Mouse (Mus musculus) midbrain, embryonic 13.5 days (tissue): ENCODE results near the gene Git1. TPM values are rescaled to one million over a fixed set of nuclear protein-coding genes. Genes with fewer than 3 reads are reported as not detected.
A peak's percentile ranks its signal among the peaks of the same experiment; 100 is the strongest.
"Not testable (repeated sequence)": the region's sequence is repeated elsewhere in the genome, so short reads cannot be mapped to it uniquely, and the experiment has no call there.

ENCODE experiments used
- ATAC-seq: fragments of 200-750 bp; cut with Nextera tagmentation; 2 replicates; pipeline ENCODE4 v1.8.0; 2017; ENCODE audit warnings: mild to moderate bottlenecking, moderate TSS enrichment, moderate library complexity
- H3K27ac ChIP-seq: fragments of 300-500 bp; sonication (generic); 2 replicates; pipeline ENCODE4 v1.5.1; 2015; ENCODE audit warnings: inconsistent platforms, mild to moderate bottlenecking, moderate library complexity
- H3K27me3 ChIP-seq: fragments of 300-500 bp; sonication (generic); 2 replicates; pipeline ENCODE4 v1.6.1; 2015; ENCODE audit warnings: mild to moderate bottlenecking, inconsistent platforms
- H3K36me3 ChIP-seq: fragments of 300-500 bp; sonication (generic); 2 replicates; pipeline ENCODE4 v1.6.1; 2015; ENCODE audit warnings: mild to moderate bottlenecking, inconsistent platforms
- H3K4me1 ChIP-seq: fragments of 300-500 bp; sonication (generic); replicated peaks from 2 replicates; pipeline ENCODE4 v1.6.1; 2015; ENCODE audit warnings: inconsistent platforms
- H3K4me2 ChIP-seq: fragments of 300-500 bp; sonication (generic); replicated peaks from 2 replicates; pipeline ENCODE4 v1.6.1; 2015; ENCODE audit warnings: moderate library complexity, mild to moderate bottlenecking, inconsistent platforms
- H3K4me3 ChIP-seq: fragments of 300-500 bp; sonication (generic); replicated peaks from 2 replicates; pipeline ENCODE4 v1.5.1; 2015; ENCODE audit warnings: mild to moderate bottlenecking, inconsistent platforms
- H3K9ac ChIP-seq: fragments of 300-500 bp; sonication (generic); replicated peaks from 2 replicates; pipeline ENCODE4 v1.6.1; 2015; ENCODE audit warnings: mild to moderate bottlenecking, inconsistent platforms
- H3K9me3 ChIP-seq: fragments of 300-500 bp; sonication (generic); 2 replicates; pipeline ENCODE4 v1.6.1; 2016; ENCODE audit warnings: mild to moderate bottlenecking, inconsistent platforms
- WGBS: fragments of 180-500 bp; shearing (Covaris S2); methylation state at CpG from one replicate; pipeline ENCODE4 v1.1.7; 2015; 5-methylcytosine and 5-hydroxymethylcytosine counted together
- polyA plus RNA-seq: library from polyadenylated mRNA; unstranded; fragments of >200 nt; fragmentation: Nextera tagmentation; extraction: Ambion mirVana; gene quantifications from 2 replicates; pipeline ENCODE4 v1.2.1, GENCODE M21; 2015

The Git1 gene
- polyA plus RNA-seq, 1 experiment from 2014 or later, result 14.9 TPM

- H3K4me3 ChIP-seq, result peak within 1 kb of the TSS; percentile 44
- no peaks in the 10 kb centered on the region for H3K36me3 ChIP-seq
- peak; percentile 14; the same call in 1 of the 2 replicates for ATAC-seq
- peaks cover 63% of the 10 kb centered on the region for H3K4me1 ChIP-seq
- peak within 1 kb of the TSS; percentile 70 for H3K4me2 ChIP-seq
- H3K27me3 ChIP-seq, result peaks cover 25% of the 10 kb centered on the region
- no peak within 1 kb of the TSS for H3K27ac ChIP-seq
- 7% methylated on average over 39 of the region's 39 CpGs for WGBS
- peak within 1 kb of the TSS; percentile 54 for H3K9ac ChIP-seq
- no peaks in the 10 kb centered on the region for H3K9me3 ChIP-seq
These were observed 22.5 kb downstream of the Git1 start, which contains the start of gene Trp53i13 for GRCm38 (mm10) chr11:77515637-77516552. Gene Trp53i13 (minus strand): TSS chr11:77515980.

GRCm38 (mm10) chr11:77516553-77517425 is 23.4 kb downstream of the Git1 start:
- no peak overlapping the region for H3K4me3 ChIP-seq
- 52% methylated on average over 5 of the region's 5 CpGs for WGBS
- H3K27ac ChIP-seq, result no peak overlapping the region
- H3K4me1 ChIP-seq, result peaks cover 63% of the 10 kb centered on the region
- H3K36me3 ChIP-seq, result no peaks in the 10 kb centered on the region
- H3K9me3 ChIP-seq, result no peaks in the 10 kb centered on the region
- H3K9ac ChIP-seq, result no peak overlapping the region
- peaks cover 25% of the 10 kb centered on the region for H3K27me3 ChIP-seq
- no peak overlapping the region for H3K4me2 ChIP-seq
- ATAC-seq, result no peak

GRCm38 (mm10) chr11:77518051-77518798 is 24.9 kb downstream of the Git1 start:
- 80% methylated on average over 27 of the region's 27 CpGs for WGBS
- no peak for ATAC-seq
- peaks cover 25% of the 10 kb centered on the region for H3K27me3 ChIP-seq

GRCm38 (mm10) chr11:77519043-77519442 is 25.7 kb downstream of the Git1 start, which contains the start of gene Gm10392:
Gene Gm10392 (minus strand): TSS chr11:77519198.
- no peak within 1 kb of the TSS for H3K4me2 ChIP-seq
- no peaks in the 10 kb centered on the region for H3K9me3 ChIP-seq
- no peak for ATAC-seq
- H3K27me3 ChIP-seq, result peaks cover 21% of the 10 kb centered on the region
- no peak within 1 kb of the TSS for H3K27ac ChIP-seq
- no peak within 1 kb of the TSS for H3K4me3 ChIP-seq
- no peak within 1 kb of the TSS for H3K9ac ChIP-seq
- peaks cover 46% of the 10 kb centered on the region for H3K4me1 ChIP-seq
- H3K36me3 ChIP-seq, result no peaks in the 10 kb centered on the region
- 80% methylated on average over 5 of the region's 5 CpGs for WGBS

More at GRCm38 (mm10) chr11:77518051-77518798, 24.9 kb downstream of the Git1 start:
- peaks cover 53% of the 10 kb centered on the region for H3K4me1 ChIP-seq
- no peak overlapping the region for H3K4me3 ChIP-seq
- no peak overlapping the region for H3K9ac ChIP-seq
- no peaks in the 10 kb centered on the region for H3K9me3 ChIP-seq
- H3K36me3 ChIP-seq, result no peaks in the 10 kb centered on the region
- H3K4me2 ChIP-seq, result no peak overlapping the region
- no peak overlapping the region for H3K27ac ChIP-seq

- H3K9ac ChIP-seq, result no peak overlapping the region
- no peaks in the 10 kb centered on the region for H3K36me3 ChIP-seq
- H3K4me2 ChIP-seq, result no peak overlapping the region
- no peak for ATAC-seq
- 44% methylated on average over 5 of the region's 5 CpGs for WGBS
- H3K9me3 ChIP-seq, result no peaks in the 10 kb centered on the region
- no peak overlapping the region for H3K27ac ChIP-seq
- no peak overlapping the region for H3K4me3 ChIP-seq
- H3K27me3 ChIP-seq, result peaks cover 9% of the 10 kb centered on the region
- peaks cover 28% of the 10 kb centered on the region for H3K4me1 ChIP-seq
These were observed 27.5 kb downstream of the Git1 start for GRCm38 (mm10) chr11:77520601-77521529.

GRCm38 (mm10) chr11:77525804-77526486 is 32.6 kb downstream of the Git1 start:
- Histone ChIP-seq H3K4me3 (no peak overlapping the region), H3K4me1 (no peaks in the 10 kb centered on the region), H3K27me3 (no peaks in the 10 kb centered on the region), H3K4me2 (no peak overlapping the region), H3K27ac (no peak overlapping the region), H3K9ac (no peak overlapping the region), H3K36me3 (peaks cover 6% of the 10 kb centered on the region; the same call in 1 of the 2 replicates), H3K9me3 (no peaks in the 10 kb centered on the region)
- 75% methylated on average over 3 of the region's 3 CpGs for WGBS
- ATAC-seq, result no peak

GRCm38 (mm10) chr11:77528420-77528819 is 35.1 kb downstream of the Git1 start:
- ATAC-seq, H3K4me1 ChIP-seq, H3K36me3 ChIP-seq, H3K27me3 ChIP-seq, H3K9ac ChIP-seq, H3K9me3 ChIP-seq, H3K4me3 ChIP-seq, H3K27ac ChIP-seq, H3K4me2 ChIP-seq: not testable (repeated sequence)
- 89% methylated on average over 3 of the region's 3 CpGs for WGBS

GRCm38 (mm10) chr11:77529644-77530043 is 36.3 kb downstream of the Git1 start:
- Histone ChIP-seq H3K4me1 (no peaks in the 10 kb centered on the region), H3K9me3 (no peaks in the 10 kb centered on the region), H3K27me3 (no peaks in the 10 kb centered on the region), H3K27ac (no peak overlapping the region), H3K4me3 (no peak overlapping the region), H3K36me3 (peaks cover 10% of the 10 kb centered on the region), H3K9ac (no peak overlapping the region), H3K4me2 (no peak overlapping the region)
- no peak for ATAC-seq
- 94% methylated on average over 3 of the region's 3 CpGs for WGBS

GRCm38 (mm10) chr11:77530862-77531261 is 37.5 kb downstream of the Git1 start:
- ATAC-seq, result no peak
- no peak overlapping the region for H3K27ac ChIP-seq
- no peaks in the 10 kb centered on the region for H3K9me3 ChIP-seq
- H3K4me2 ChIP-seq, result no peak overlapping the region
- 94% methylated on average over 2 of the region's 2 CpGs for WGBS
- no peak overlapping the region for H3K4me3 ChIP-seq
- no peaks in the 10 kb centered on the region for H3K4me1 ChIP-seq
- H3K27me3 ChIP-seq, result no peaks in the 10 kb centered on the region
- peaks cover 16% of the 10 kb centered on the region for H3K36me3 ChIP-seq
- no peak overlapping the region for H3K9ac ChIP-seq

- no peak overlapping the region for H3K4me3 ChIP-seq
- no peaks in the 10 kb centered on the region for H3K27me3 ChIP-seq
- H3K9ac ChIP-seq, result no peak overlapping the region
- 94% methylated on average over 4 of the region's 4 CpGs for WGBS
- ATAC-seq, result no peak
- peaks cover 29% of the 10 kb centered on the region for H3K36me3 ChIP-seq
- no peaks in the 10 kb centered on the region for H3K9me3 ChIP-seq
- H3K4me2 ChIP-seq, result no peak overlapping the region
- no peaks in the 10 kb centered on the region for H3K4me1 ChIP-seq
- H3K27ac ChIP-seq, result no peak overlapping the region
These were observed 39.0 kb downstream of the Git1 start for GRCm38 (mm10) chr11:77532202-77532846.
